Mouse (Mus musculus): Measurements from ENCODE around the gene Wdr82. TPM values are rescaled to one million over a fixed set of nuclear protein-coding genes. Genes with fewer than 3 reads are reported as not detected.

Gene Wdr82
- polyA plus RNA-seq, 1 experiment from 2014 or later = 30.8 TPM

DNA sequence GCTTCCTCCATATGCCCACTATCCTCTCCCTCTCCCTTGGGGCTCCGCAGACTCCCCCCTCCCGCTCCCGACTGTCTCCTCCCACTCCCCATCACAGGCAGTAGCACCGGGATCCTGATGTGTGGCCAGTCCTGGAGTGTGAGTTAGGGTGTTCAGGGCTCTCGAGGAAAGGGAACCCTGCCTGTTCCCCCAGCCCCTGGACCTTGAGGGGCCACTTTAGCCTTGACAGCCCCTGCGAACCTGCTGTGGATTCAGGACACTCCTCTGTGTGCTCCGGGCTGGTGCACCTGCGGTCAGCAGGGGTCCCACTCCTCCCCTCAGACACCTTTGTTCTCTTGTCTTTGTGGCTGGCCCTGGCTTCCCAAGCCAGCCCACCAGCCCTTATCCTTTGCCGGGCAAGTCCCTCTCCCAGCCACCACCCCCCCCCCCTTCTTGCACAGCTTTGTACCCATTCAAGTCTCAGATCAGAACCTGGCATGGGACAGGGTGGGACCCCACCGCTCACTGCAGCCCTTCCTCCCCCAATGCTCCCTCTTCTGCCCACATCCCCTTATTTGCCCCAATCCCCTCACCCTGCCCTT is 22.8 kb upstream of the Wdr82 start:
- H3K27ac ChIP-seq = no peak overlapping the region
- peak overlapping the region; percentile 50 for H3K4me3 ChIP-seq
- H3K9ac ChIP-seq = peak overlapping the region; percentile 60
- WGBS = 3% methylated on average over 9 of the region's 10 CpGs
- no peaks in the 10 kb centered on the region for H3K9me3 ChIP-seq
- peak; percentile 50 for ATAC-seq (ENCODE audit: insufficient number of reproducible peaks, insufficient read depth, low FRiP score, low TSS enrichment)
- H3K27me3 ChIP-seq = peaks cover 45% of the 10 kb centered on the region
- peak overlapping the region; percentile 87 for H3K4me2 ChIP-seq (replicated peaks)
- peaks cover 12% of the 10 kb centered on the region for H3K4me1 ChIP-seq
- H3K36me3 ChIP-seq = no peaks in the 10 kb centered on the region

GRCm38 (mm10) chr9:106148541-106149398 is 22.0 kb upstream of the Wdr82 start:
- H3K36me3 ChIP-seq = no peaks in the 10 kb centered on the region
- WGBS = under 1% methylated on average over 36 of the region's 36 CpGs
- ATAC-seq (ENCODE audit: insufficient number of reproducible peaks, insufficient read depth, low FRiP score, low TSS enrichment) = peak; percentile 83
- peaks cover 45% of the 10 kb centered on the region for H3K27me3 ChIP-seq
- peak overlapping the region; percentile 60 for H3K9ac ChIP-seq
- H3K4me3 ChIP-seq = peak overlapping the region; percentile 50
- H3K9me3 ChIP-seq = no peaks in the 10 kb centered on the region
- H3K4me2 ChIP-seq (replicated peaks) = peak overlapping the region; percentile 87
- 0 out of 2 replicates have a peak overlapping the region, but pooled peaks have one; percentile 23 for H3K27ac ChIP-seq
- H3K4me1 ChIP-seq = peaks cover 12% of the 10 kb centered on the region

DNA sequence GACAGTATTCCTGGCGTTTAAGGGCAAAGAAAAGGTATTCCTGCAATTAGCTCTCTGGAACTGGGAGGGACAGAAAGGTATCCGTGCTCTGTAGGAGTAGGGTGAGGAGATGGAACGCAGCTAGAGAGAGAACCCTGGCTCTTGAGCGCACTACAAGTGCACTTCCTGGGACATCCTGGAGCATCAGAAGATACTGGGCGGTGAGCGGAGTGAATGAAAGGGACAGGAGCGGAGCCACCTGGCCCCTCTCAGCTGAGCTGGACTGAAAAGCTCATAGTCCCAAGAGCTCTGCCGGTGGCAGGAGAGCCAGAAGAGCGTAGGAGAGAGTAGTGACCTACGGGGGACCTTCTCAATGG is 21.4 kb upstream of the Wdr82 start:
- no peak overlapping the region for H3K27ac ChIP-seq
- no peaks in the 10 kb centered on the region for H3K36me3 ChIP-seq
- H3K27me3 ChIP-seq = peaks cover 45% of the 10 kb centered on the region
- ATAC-seq (ENCODE audit: insufficient number of reproducible peaks, insufficient read depth, low FRiP score, low TSS enrichment) = no peak
- peak overlapping the region; percentile 50 for H3K4me3 ChIP-seq
- H3K4me1 ChIP-seq = peaks cover 12% of the 10 kb centered on the region
- 16% methylated on average over 10 of the region's 10 CpGs for WGBS
- H3K9me3 ChIP-seq = no peaks in the 10 kb centered on the region
- peak overlapping the region; percentile 87 for H3K4me2 ChIP-seq (replicated peaks)
- peak overlapping the region; percentile 60 for H3K9ac ChIP-seq

DNA sequence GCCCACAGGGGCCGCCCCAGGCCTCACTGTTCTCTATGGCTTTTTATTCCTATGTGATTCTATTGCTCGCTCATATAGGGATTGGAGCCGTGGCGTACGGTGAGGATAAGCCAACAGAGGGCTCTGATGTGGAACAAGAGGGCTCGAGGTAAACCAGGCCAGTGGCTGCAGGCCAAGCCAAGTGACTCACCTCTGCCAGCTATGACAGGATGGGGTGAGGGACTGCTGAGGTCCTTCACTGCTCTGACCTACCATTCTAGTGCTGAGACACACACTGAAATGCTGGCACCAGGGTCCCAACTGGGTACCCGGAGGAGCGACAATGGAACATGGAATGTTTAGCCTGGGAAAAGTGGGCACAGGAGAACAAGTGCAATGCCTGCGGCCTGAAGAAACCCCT is 16.6 kb upstream of the Wdr82 start:
- H3K36me3 ChIP-seq = no peaks in the 10 kb centered on the region
- H3K4me2 ChIP-seq (replicated peaks) = no peak overlapping the region
- H3K4me3 ChIP-seq = no peak overlapping the region
- no peak for ATAC-seq (ENCODE audit: insufficient number of reproducible peaks, insufficient read depth, low FRiP score, low TSS enrichment)
- peaks cover 3% of the 10 kb centered on the region; the same call in 1 of the 2 replicates for H3K4me1 ChIP-seq
- no peak overlapping the region for H3K9ac ChIP-seq
- H3K9me3 ChIP-seq = no peaks in the 10 kb centered on the region
- WGBS = 82% methylated on average over 9 of the region's 9 CpGs
- H3K27me3 ChIP-seq = peaks cover 21% of the 10 kb centered on the region
- no peak overlapping the region for H3K27ac ChIP-seq

- no peaks in the 10 kb centered on the region for H3K4me1 ChIP-seq
- WGBS = 64% methylated on average over 5 of the region's 5 CpGs
- H3K27ac ChIP-seq = no peak overlapping the region
Measured at GRCm38 (mm10) chr9:106156419-106156818, 14.3 kb upstream of the Wdr82 start.

DNA sequence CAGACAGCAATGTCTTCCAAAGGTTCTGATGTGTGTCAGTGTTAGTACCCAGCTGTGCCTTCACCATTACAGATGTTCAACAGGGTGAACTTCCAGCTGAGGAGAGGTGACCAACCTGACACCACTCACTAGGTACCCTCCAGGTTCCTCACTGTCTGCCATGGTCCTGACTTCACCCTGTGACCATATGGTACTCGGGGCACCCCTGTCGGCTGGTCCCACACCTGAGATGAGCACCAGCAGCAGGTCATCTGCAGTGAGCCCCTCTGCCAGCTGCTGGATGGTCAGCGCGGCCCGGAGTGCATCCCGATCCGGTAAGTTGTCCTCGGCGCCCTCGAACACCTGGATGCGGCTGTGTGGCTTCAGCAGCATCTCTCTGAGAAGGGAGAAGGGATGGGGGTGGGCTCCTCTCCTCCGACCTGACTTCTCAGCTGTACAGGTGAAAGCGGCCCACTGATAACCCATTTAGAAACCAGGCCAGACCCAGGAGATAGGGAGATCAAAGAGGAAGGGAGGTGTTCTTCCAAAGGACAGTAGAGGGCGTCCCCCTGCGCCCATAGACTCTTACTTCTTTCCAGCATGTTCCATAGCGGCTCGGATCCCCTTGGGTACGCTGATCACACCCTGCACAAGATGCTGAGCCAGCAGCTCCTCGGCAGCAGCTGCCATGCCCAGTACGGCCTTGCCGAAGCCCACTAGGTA is 13.7 kb upstream of the Wdr82 start:
- Histone ChIP-seq H3K27ac (no peak overlapping the region), H3K9ac (no peak overlapping the region)
- no peak for ATAC-seq (ENCODE audit: insufficient number of reproducible peaks, insufficient read depth, low FRiP score, low TSS enrichment)

More at GRCm38 (mm10) chr9:106156419-106156818, 14.3 kb upstream of the Wdr82 start:
- H3K4me3 ChIP-seq = no peak overlapping the region
- H3K4me2 ChIP-seq (replicated peaks) = no peak overlapping the region
- H3K9me3 ChIP-seq = no peaks in the 10 kb centered on the region
- no peak for ATAC-seq (ENCODE audit: insufficient number of reproducible peaks, insufficient read depth, low FRiP score, low TSS enrichment)
- no peak overlapping the region for H3K9ac ChIP-seq
- peaks cover 1% of the 10 kb centered on the region; the same call in 1 of the 2 replicates for H3K27me3 ChIP-seq
- H3K36me3 ChIP-seq = no peaks in the 10 kb centered on the region

GRCm38 (mm10) chr9:106157623-106157925 is 13.2 kb upstream of the Wdr82 start:
- Histone ChIP-seq H3K4me1 (no peaks in the 10 kb centered on the region), H3K9ac (no peak overlapping the region), H3K27ac (no peak overlapping the region), H3K36me3 (no peaks in the 10 kb centered on the region), H3K4me2 (replicated peaks) (no peak overlapping the region), H3K4me3 (no peak overlapping the region), H3K27me3 (no peaks in the 10 kb centered on the region), H3K9me3 (no peaks in the 10 kb centered on the region)
- WGBS = 84% methylated on average over 10 of the region's 10 CpGs
- no peak for ATAC-seq (ENCODE audit: insufficient number of reproducible peaks, insufficient read depth, low FRiP score, low TSS enrichment)

More for the DNA sequence above, 13.7 kb upstream of the Wdr82 start:
- Histone ChIP-seq H3K9me3 (no peaks in the 10 kb centered on the region), H3K4me2 (replicated peaks) (no peak overlapping the region), H3K36me3 (no peaks in the 10 kb centered on the region), H3K27me3 (no peaks in the 10 kb centered on the region), H3K4me3 (no peak overlapping the region), H3K4me1 (no peaks in the 10 kb centered on the region)
- WGBS = 75% methylated on average over 21 of the region's 21 CpGs

DNA sequence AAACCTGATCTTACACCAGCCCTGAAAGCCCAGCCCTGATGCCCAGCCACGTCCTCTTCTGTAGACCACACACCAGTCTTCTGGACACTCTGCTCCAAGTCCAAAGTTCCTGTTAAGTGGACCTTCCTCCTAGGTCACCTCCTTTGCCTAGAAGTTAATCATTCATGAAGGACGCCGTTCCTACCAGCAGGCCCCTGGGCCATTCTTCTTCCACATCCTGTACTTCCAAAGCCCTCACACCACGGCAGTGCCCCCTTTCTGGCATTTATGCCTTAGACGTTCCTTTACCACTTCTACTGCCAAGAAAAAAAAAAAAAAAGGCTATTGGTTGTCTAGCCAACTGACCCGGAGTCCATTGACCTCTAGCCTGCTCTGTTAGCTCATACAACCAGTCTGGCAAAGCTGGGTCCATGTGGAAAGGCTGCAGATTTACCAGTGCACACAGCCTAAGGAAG is 12.7 kb upstream of the Wdr82 start, which contains the start of gene Glyctk:
Glyctk (minus strand) TSS at position 102 of the 455 bp plus-strand sequence.
- WGBS = 82% methylated on average over 6 of the region's 6 CpGs
- H3K9ac ChIP-seq = no peak within 1 kb of the TSS
- H3K9me3 ChIP-seq = no peaks in the 10 kb centered on the region
- no peak for ATAC-seq (ENCODE audit: insufficient number of reproducible peaks, insufficient read depth, low FRiP score, low TSS enrichment)
- no peaks in the 10 kb centered on the region for H3K4me1 ChIP-seq
- H3K4me2 ChIP-seq (replicated peaks) = no peak within 1 kb of the TSS
- H3K27ac ChIP-seq = no peak within 1 kb of the TSS
- no peaks in the 10 kb centered on the region for H3K36me3 ChIP-seq
- no peaks in the 10 kb centered on the region for H3K27me3 ChIP-seq
- no peak within 1 kb of the TSS for H3K4me3 ChIP-seq

DNA sequence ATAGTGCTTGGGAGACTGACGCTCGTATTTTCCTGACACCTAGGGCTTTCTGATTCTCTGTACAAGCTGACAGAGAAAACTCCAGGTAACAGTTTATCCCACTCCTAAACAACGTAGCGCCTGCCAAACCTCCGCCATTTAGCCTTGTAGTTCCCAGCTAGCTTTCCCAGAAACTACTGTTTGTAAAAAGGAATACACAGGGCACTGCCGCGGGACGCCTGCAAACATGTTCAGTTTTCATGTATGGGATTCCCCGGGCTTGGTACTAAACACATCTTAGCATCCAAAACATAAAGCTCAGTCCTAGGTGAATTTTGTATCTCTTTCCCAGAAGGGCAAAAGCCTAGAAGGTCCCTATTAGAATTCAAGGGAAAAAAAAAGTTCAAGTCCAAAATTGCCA is 11.5 kb upstream of the Wdr82 start:
- Histone ChIP-seq H3K9me3 (no peaks in the 10 kb centered on the region), H3K4me2 (replicated peaks) (peak overlapping the region; percentile 56; the same call in 1 of the 2 replicates), H3K27me3 (no peaks in the 10 kb centered on the region), H3K36me3 (no peaks in the 10 kb centered on the region), H3K27ac (no peak overlapping the region), H3K4me1 (no peaks in the 10 kb centered on the region), H3K9ac (no peak overlapping the region), H3K4me3 (no peak overlapping the region)
- ATAC-seq (ENCODE audit: insufficient number of reproducible peaks, insufficient read depth, low FRiP score, low TSS enrichment) = no peak
- 82% methylated on average over 9 of the region's 9 CpGs for WGBS

DNA sequence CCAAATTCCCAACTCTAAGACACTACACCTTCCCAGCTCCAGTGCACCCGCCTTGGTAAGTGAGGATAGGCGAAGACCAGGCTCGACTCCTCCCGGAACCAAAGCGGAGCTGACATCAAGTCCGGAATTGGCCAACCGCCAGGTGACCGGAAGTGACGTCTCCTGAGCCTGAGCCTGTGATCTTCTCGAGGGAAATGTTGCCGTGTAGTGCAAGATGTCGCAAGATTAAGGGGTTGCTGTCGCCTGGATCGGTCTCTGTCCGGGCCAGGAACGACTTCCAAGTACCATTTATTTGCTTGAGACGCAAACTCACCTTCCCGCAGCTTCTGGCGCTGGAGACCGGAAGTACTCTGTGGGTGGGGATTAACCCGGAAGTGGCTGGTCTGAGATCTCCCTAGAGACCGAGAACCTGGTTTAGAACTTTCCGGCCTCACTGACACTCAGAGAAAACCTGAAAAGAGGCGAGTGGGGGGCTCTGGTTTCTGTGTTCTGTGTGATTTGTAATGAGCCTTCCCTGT is 10.9 kb upstream of the Wdr82 start:
- Histone ChIP-seq H3K9me3 (no peaks in the 10 kb centered on the region), H3K4me3 (peak overlapping the region; percentile 50), H3K27me3 (no peaks in the 10 kb centered on the region), H3K4me2 (replicated peaks) (peak overlapping the region; percentile 56), H3K36me3 (no peaks in the 10 kb centered on the region), H3K9ac (peak overlapping the region; percentile 52), H3K4me1 (no peaks in the 10 kb centered on the region), H3K27ac (peak overlapping the region; percentile 87)
- 2% methylated on average over 24 of the region's 24 CpGs for WGBS
- ATAC-seq (ENCODE audit: insufficient number of reproducible peaks, insufficient read depth, low FRiP score, low TSS enrichment) = 0 out of 2 replicates have a peak, but pooled peaks have one; percentile 19

DNA sequence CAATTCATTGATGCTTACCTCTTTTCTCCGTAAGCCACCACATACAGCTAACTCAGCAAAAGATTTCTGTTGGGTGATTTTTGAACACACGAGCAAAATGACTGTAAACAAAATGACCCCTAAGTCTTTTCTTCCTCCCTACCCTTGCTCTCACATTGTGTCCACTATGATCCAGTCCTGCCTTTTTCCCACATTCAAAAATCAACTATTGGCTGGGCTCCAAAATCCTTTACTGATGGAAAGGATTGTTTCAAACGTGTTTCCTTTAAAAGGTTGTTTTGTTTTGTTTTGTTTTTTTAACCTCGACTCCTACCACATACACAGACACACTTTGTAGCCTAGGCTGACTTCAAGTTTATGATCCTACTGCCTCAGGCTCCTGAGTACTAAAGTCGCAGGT is 10.3 kb upstream of the Wdr82 start:
- peak overlapping the region; percentile 50 for H3K4me3 ChIP-seq
- H3K9ac ChIP-seq = peak overlapping the region; percentile 52; the same call in 1 of the 2 replicates
- H3K36me3 ChIP-seq = no peaks in the 10 kb centered on the region
- peak overlapping the region; percentile 56 for H3K4me2 ChIP-seq (replicated peaks)
- H3K27ac ChIP-seq = peak overlapping the region; percentile 87
- WGBS = 44% methylated on average over 5 of the region's 5 CpGs
- H3K9me3 ChIP-seq = no peaks in the 10 kb centered on the region
- no peaks in the 10 kb centered on the region for H3K27me3 ChIP-seq
- no peak for ATAC-seq (ENCODE audit: insufficient number of reproducible peaks, insufficient read depth, low FRiP score, low TSS enrichment)
- no peaks in the 10 kb centered on the region for H3K4me1 ChIP-seq

Data from embryonic facial prominence, embryonic 12.5 days (tissue).